Mouse (Mus musculus) ES-Bruce4 (cell line): ENCODE measurements around the gene Vps33b.

Experiments
- EP300 ChIP-seq: IDR thresholded peaks from 2 replicates; pipeline ENCODE4 v1.6.1; 2011; ENCODE audit warnings: low read depth, low read length; ENCODE audit not compliant: insufficient read depth
- POLR2A ChIP-seq: IDR thresholded peaks from one replicate; pipeline ENCODE4 v1.8.1; 2011; ENCODE audit warnings: low read length; ENCODE audit not compliant: insufficient read depth

DNA sequence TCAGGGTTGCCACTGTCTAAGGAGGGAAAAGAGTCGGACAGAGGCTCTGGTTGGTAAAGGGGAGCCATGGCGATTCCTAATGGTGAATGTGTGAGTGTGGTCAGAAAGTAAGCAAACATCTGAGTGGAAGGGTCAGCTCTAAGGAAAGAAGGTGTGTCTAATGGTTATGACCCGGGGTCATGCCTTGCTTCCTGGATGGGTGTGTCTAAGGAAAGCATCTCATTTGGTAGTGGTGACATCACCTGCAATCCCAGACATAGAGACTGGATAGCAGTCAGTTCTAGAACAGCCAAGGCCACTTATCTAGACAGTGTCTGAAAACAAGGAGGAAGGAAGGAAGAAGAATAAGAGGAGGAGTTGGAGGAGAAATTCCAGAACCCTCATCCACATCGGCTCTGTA, 65.4 kb downstream of the Vps33b start:
- TF ChIP-seq POLR2A (no peak), EP300 (no peak)
